In genomic region chr6:114722046-114722445, GRCm38 (mm10) we compare ENCODE assay signal across 25 mouse cellular contexts.
"Had no signal": no experiment of that assay in that cellular context is flagged by ENCODE, and none has a peak within 500 bp of the region (broad histone marks: within the 10 kb centered on the region; RNA-seq: fewer than 3 reads in every experiment).

No protein-coding gene starts in this region.

- H3K27ac ChIP-seq: heart, adult 2 months; heart, embryonic 13.5 days; heart, embryonic 15.5 days; hindbrain, embryonic 13.5 days; hindbrain, embryonic 15.5 days; hindbrain, postnatal 0 days; kidney, embryonic 15.5 days; kidney, postnatal 0 days; limb, embryonic 13.5 days; limb, embryonic 15.5 days; liver, embryonic 12.5 days; liver, embryonic 14.5 days had no signal

- DNase-seq: forebrain, postnatal 0 days; gastrocnemius, postnatal 14 days; gastrocnemius, postnatal 36 days; heart, adult 2 months; heart, postnatal 14 days; heart, postnatal 36 days; kidney, adult 11 months; kidney, adult 2 months; kidney, adult 9 months; kidney, postnatal 14 days; kidney, postnatal 36 days; layer of hippocampus, adult 9-11 months; layer of hippocampus, postnatal 36 days; left cerebral cortex, postnatal 4 days had no signal

- H3K4me3 ChIP-seq: heart, adult 2 months; heart, embryonic 13.5 days; heart, embryonic 15.5 days; hindbrain, embryonic 13.5 days; hindbrain, embryonic 15.5 days; kidney, embryonic 15.5 days; limb, embryonic 13.5 days; limb, embryonic 15.5 days; liver, embryonic 12.5 days had no signal
